Mouse (Mus musculus): ENCODE measurements around the gene Fbxl15. TPM values are rescaled to one million over a fixed set of nuclear protein-coding genes. Genes with fewer than 3 reads are reported as not detected.

The Fbxl15 gene
- polyA plus RNA-seq, 1 experiment, result 60.4 TPM

DNA sequence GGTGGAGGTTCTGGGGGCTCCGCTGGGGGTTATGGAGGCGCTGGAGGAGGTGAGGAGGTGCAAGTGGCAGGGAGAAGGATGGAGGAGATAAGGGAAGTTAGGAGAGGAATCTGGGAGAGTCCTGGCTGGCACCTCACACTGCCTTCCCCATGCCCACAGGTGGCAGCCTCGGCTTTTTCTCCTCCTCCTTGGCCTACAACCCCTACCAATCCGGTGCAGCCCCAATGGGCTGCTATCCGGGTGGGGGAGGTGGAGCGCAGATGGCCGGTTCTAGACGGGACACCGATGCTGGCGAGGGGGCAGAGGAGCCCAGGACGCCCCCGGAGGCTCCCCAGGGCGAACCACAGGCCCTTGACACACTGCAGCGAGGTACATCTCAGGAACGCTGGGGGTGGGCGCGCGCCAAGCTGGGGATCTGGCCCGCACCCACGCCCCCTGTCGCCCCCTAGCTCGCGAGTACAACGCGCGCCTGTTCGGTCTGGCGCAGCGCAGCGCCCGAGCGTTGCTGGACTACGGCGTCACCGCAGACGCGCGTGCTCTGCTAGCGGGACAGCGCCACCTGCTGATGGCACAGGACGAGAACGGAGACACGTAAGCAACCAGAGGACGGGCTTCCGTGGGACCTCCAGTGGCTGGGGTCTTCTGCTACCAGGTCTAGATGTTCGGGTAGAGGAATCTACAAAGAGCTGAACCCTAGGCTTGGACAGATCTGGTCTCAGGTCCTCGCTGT lies 19.1 kb upstream of the Fbxl15 start:
- Histone ChIP-seq H3K4me1 (ENCODE audit: control insufficient read depth, insufficient read depth, insufficient read length, low read length) (peaks cover 5% of the 10 kb centered on the region), H3K27ac (ENCODE audit: insufficient read depth, low read depth, low read length) (no peak overlapping the region), H3K36me3 (ENCODE audit: control insufficient read depth, insufficient read depth, low read length) (peaks cover 47% of the 10 kb centered on the region), H3K4me3 (ENCODE audit: low read depth, low read length) (peak overlapping the region; percentile 44), H3K27me3 (ENCODE audit: control insufficient read depth, insufficient read depth, low read length) (no peaks in the 10 kb centered on the region)
- TF ChIP-seq CTCF (IDR thresholded peaks at IDR 0.05; ENCODE audit: extremely low read depth, insufficient read length, insufficient replicate concordance, low read depth, low read length) (peak; percentile 84), POLR2A (IDR thresholded peaks at IDR 0.05; ENCODE audit: low read depth, low read length) (no peak)
- 5% methylated on average over 47 of the region's 47 CpGs for WGBS

DNA sequence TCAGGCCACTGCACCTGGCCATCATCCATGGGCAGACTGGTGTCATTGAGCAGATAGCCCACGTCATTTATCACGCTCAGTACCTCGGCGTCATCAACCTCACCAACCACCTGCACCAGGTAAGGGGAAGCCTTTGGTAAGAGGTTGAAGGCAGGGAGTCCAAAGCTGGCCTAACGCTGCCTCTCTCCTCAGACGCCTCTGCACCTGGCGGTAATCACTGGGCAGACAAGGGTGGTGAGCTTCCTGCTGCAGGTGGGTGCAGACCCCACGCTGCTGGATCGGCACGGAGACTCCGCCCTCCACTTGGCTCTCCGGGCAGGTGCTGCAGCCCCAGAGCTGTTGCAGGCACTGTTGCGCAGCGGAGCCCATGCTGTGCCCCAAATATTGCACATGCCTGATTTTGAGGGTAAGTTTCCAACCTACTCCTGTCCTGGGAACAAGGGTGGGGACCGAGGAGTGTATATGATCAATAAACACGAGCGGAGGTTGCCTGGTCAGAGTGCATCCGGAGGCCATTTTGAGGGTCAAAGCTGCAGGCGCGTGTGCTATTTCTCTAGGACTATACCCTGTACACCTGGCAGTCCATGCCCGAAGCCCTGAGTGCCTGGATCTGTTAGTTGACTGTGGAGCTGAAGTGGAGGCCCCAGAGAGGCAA lies 18.2 kb upstream of the Fbxl15 start:
- no peak overlapping the region for H3K27ac ChIP-seq (ENCODE audit: insufficient read depth, low read depth, low read length)
- peaks cover 47% of the 10 kb centered on the region for H3K36me3 ChIP-seq (ENCODE audit: control insufficient read depth, insufficient read depth, low read length)
- no peak overlapping the region for H3K4me3 ChIP-seq (ENCODE audit: low read depth, low read length)
- H3K4me1 ChIP-seq (ENCODE audit: control insufficient read depth, insufficient read depth, insufficient read length, low read length), result peaks cover 9% of the 10 kb centered on the region
- 82% methylated on average over 21 of the region's 21 CpGs for WGBS
- H3K27me3 ChIP-seq (ENCODE audit: control insufficient read depth, insufficient read depth, low read length), result 0 out of 2 replicates have a peak, but pooled peaks cover 6% of the 10 kb centered on the region
- TF ChIP-seq POLR2A (IDR thresholded peaks at IDR 0.05; ENCODE audit: low read depth, low read length) (no peak), CTCF (IDR thresholded peaks at IDR 0.05; ENCODE audit: extremely low read depth, insufficient read length, insufficient replicate concordance, low read depth, low read length) (no peak)

DNA sequence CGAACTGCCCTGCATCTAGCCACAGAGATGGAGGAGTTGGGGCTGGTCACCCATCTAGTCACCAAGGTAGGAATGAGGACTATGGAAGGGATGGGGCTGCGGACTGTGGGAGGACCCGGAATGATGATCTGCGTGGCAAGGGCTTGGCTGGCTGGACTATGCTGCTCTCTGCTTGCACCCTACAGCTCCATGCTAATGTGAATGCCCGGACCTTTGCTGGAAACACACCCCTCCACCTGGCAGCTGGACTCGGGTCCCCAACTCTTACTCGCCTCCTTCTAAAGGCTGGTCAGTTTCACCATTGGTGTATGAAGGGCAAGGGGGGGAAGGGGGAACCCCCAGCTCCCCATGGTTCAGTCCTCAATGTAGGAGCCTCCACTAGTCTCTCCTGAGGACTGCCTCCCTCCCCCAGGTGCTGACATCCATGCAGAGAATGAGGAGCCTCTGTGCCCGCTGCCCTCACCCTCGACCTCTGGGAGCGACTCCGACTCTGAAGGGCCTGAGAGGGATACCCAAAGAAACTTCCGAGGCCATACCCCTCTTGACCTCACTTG lies 17.6 kb upstream of the Fbxl15 start:
- no peak overlapping the region for H3K27ac ChIP-seq (ENCODE audit: insufficient read depth, low read depth, low read length)
- TF ChIP-seq POLR2A (IDR thresholded peaks at IDR 0.05; ENCODE audit: low read depth, low read length), result no peak
- TF ChIP-seq CTCF (IDR thresholded peaks at IDR 0.05; ENCODE audit: extremely low read depth, insufficient read length, insufficient replicate concordance, low read depth, low read length), result no peak
- WGBS, result 92% methylated on average over 12 of the region's 12 CpGs
- H3K4me3 ChIP-seq (ENCODE audit: low read depth, low read length), result no peak overlapping the region
- H3K27me3 ChIP-seq (ENCODE audit: control insufficient read depth, insufficient read depth, low read length), result peaks cover 8% of the 10 kb centered on the region; the same call in 1 of the 2 replicates
- H3K4me1 ChIP-seq (ENCODE audit: control insufficient read depth, insufficient read depth, insufficient read length, low read length), result peaks cover 10% of the 10 kb centered on the region
- peaks cover 47% of the 10 kb centered on the region for H3K36me3 ChIP-seq (ENCODE audit: control insufficient read depth, insufficient read depth, low read length)

DNA sequence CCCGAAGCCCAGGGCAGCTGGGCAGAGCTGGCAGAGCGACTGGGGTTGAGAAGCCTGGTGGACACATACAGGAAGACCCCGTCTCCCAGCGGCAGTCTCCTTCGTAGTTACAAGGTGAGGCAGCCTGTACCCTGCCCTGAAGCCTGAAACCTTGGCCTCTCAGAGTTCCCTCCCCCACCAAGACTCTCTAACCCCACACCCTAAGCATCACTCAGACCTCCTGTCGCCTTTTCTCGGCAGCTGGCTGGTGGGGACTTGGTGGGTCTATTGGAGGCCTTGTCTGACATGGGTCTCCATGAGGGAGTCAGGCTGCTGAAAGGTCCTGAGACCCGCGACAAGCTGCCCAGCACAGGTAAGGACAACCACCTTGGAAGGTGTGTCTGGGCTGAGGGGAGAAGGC lies 16.6 kb upstream of the Fbxl15 start:
- Histone ChIP-seq H3K27ac (ENCODE audit: insufficient read depth, low read depth, low read length) (no peak overlapping the region), H3K4me1 (ENCODE audit: control insufficient read depth, insufficient read depth, insufficient read length, low read length) (peaks cover 10% of the 10 kb centered on the region), H3K36me3 (ENCODE audit: control insufficient read depth, insufficient read depth, low read length) (peaks cover 47% of the 10 kb centered on the region), H3K4me3 (ENCODE audit: low read depth, low read length) (no peak overlapping the region), H3K27me3 (ENCODE audit: control insufficient read depth, insufficient read depth, low read length) (peaks cover 18% of the 10 kb centered on the region)
- TF ChIP-seq POLR2A (IDR thresholded peaks at IDR 0.05; ENCODE audit: low read depth, low read length) (no peak), CTCF (IDR thresholded peaks at IDR 0.05; ENCODE audit: extremely low read depth, insufficient read length, insufficient replicate concordance, low read depth, low read length) (no peak)
- 93% methylated on average over 9 of the region's 9 CpGs for WGBS

DNA sequence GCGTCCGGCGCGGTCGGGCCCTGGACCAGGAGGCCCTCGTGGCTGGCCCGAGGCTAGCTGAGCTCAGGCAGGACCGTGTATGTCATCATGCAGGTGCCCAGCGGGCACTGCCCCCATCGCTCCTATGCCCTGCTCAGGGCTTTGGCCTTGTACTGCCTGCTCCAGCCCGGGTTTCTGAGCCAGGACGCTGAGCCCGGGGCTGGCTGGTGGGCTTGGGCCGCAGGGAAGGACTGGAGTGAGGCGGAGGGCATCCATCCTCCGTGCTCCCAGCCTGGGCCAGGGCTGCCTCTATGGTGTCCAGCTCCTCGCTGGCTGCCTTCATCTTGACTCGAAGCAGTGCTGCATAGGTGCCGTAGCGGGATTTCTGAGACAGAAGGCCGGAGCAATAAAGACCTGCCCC lies 15.4 kb upstream of the Fbxl15 start:
- 89% methylated on average over 21 of the region's 21 CpGs for WGBS
- peaks cover 10% of the 10 kb centered on the region for H3K4me1 ChIP-seq (ENCODE audit: control insufficient read depth, insufficient read depth, insufficient read length, low read length)
- H3K27ac ChIP-seq (ENCODE audit: insufficient read depth, low read depth, low read length), result no peak overlapping the region
- H3K27me3 ChIP-seq (ENCODE audit: control insufficient read depth, insufficient read depth, low read length), result peaks cover 30% of the 10 kb centered on the region
- no peak overlapping the region for H3K4me3 ChIP-seq (ENCODE audit: low read depth, low read length)
- H3K36me3 ChIP-seq (ENCODE audit: control insufficient read depth, insufficient read depth, low read length), result peaks cover 41% of the 10 kb centered on the region
- TF ChIP-seq POLR2A (IDR thresholded peaks at IDR 0.05; ENCODE audit: low read depth, low read length) (no peak), CTCF (IDR thresholded peaks at IDR 0.05; ENCODE audit: extremely low read depth, insufficient read length, insufficient replicate concordance, low read depth, low read length) (no peak)

DNA sequence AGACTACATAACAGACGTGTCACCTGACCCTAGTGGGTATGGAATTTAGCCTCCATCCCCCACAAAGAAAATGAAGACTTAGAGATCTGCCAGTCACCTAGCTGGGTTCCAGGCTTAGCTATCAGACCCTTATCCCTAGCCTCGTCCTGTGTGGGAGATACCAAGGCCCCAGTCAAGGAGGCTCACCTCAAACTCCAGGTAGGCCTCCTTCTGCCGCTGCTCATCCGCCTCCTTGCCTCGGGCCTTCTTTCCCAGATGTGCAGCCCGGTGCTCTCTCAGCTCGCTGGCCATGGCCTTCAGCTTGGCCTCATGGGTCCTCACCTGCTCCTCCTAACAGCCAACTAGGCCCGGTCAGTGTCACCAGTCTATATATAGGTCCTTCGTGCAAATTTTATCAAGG lies 14.9 kb upstream of the Fbxl15 start:
- Histone ChIP-seq H3K36me3 (ENCODE audit: control insufficient read depth, insufficient read depth, low read length) (peaks cover 38% of the 10 kb centered on the region), H3K27ac (ENCODE audit: insufficient read depth, low read depth, low read length) (no peak overlapping the region), H3K27me3 (ENCODE audit: control insufficient read depth, insufficient read depth, low read length) (peaks cover 36% of the 10 kb centered on the region), H3K4me1 (ENCODE audit: control insufficient read depth, insufficient read depth, insufficient read length, low read length) (peaks cover 10% of the 10 kb centered on the region), H3K4me3 (ENCODE audit: low read depth, low read length) (no peak overlapping the region)
- 90% methylated on average over 9 of the region's 9 CpGs for WGBS
- TF ChIP-seq POLR2A (IDR thresholded peaks at IDR 0.05; ENCODE audit: low read depth, low read length) (no peak), CTCF (IDR thresholded peaks at IDR 0.05; ENCODE audit: extremely low read depth, insufficient read length, insufficient replicate concordance, low read depth, low read length) (no peak)

DNA sequence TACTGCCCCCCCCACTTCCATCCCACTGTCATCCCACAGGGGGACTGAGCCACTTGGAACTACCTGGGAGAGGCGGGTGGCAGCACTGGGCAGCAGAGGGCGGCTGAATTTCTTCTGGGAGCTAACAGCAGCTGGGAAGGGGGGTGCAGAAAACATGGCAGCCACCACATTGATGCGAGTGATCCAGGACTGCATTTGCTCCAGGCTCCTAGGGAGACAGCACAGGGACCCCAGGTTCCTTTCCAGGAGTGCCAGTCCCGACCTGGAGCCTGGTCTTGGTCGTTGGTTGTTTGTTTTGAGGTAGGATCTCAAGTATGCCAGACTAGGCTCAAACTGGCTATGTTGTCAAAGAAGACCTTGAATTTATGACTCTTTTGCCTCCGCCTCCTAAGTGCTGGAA lies 14.4 kb upstream of the Fbxl15 start:
- WGBS, result 75% methylated on average over 6 of the region's 6 CpGs
- Histone ChIP-seq H3K4me1 (ENCODE audit: control insufficient read depth, insufficient read depth, insufficient read length, low read length) (peaks cover 10% of the 10 kb centered on the region), H3K4me3 (ENCODE audit: low read depth, low read length) (no peak overlapping the region), H3K27ac (ENCODE audit: insufficient read depth, low read depth, low read length) (no peak overlapping the region), H3K27me3 (ENCODE audit: control insufficient read depth, insufficient read depth, low read length) (peaks cover 40% of the 10 kb centered on the region), H3K36me3 (ENCODE audit: control insufficient read depth, insufficient read depth, low read length) (peaks cover 33% of the 10 kb centered on the region)
- TF ChIP-seq POLR2A (IDR thresholded peaks at IDR 0.05; ENCODE audit: low read depth, low read length), result no peak
- TF ChIP-seq CTCF (IDR thresholded peaks at IDR 0.05; ENCODE audit: extremely low read depth, insufficient read length, insufficient replicate concordance, low read depth, low read length), result no peak

Data from small intestine, adult 2 months (tissue).